Mouse (Mus musculus) embryonic facial prominence, embryonic 12.5 days (tissue): ENCODE results near the gene Bcas3. TPM values are rescaled to one million over a fixed set of nuclear protein-coding genes. Genes with fewer than 3 reads are reported as not detected.
A peak's percentile ranks its signal among the peaks of the same experiment; 100 is the strongest.

Experiments
- ATAC-seq: fragments of 200-750 bp; cut with Nextera tagmentation; 2 replicates; pipeline ENCODE4 v1.8.0; 2017; ENCODE audit not compliant: insufficient number of reproducible peaks, insufficient read depth, low FRiP score, low TSS enrichment
- H3K27ac ChIP-seq: fragments of 300-500 bp; sonication (generic); 2 replicates; pipeline ENCODE4 v1.5.1; 2016; ENCODE audit warnings: mild to moderate bottlenecking
- H3K27me3 ChIP-seq: fragments of 300-500 bp; sonication (generic); 2 replicates; pipeline ENCODE4 v1.6.1; 2016; ENCODE audit warnings: mild to moderate bottlenecking, moderate library complexity
- H3K36me3 ChIP-seq: fragments of 300-500 bp; sonication (generic); 2 replicates; pipeline ENCODE4 v1.6.1; 2016; ENCODE audit warnings: mild to moderate bottlenecking
- H3K4me1 ChIP-seq: fragments of 300-500 bp; sonication (generic); 2 replicates; pipeline ENCODE4 v1.6.1; 2016
- H3K4me2 ChIP-seq: fragments of 300-500 bp; sonication (generic); replicated peaks from 2 replicates; pipeline ENCODE4 v1.6.1; 2016; ENCODE audit warnings: mild to moderate bottlenecking, moderate library complexity
- H3K4me3 ChIP-seq: fragments of 300-500 bp; sonication (generic); 2 replicates; pipeline ENCODE4 v1.5.1; 2016; ENCODE audit warnings: mild to moderate bottlenecking
- H3K9ac ChIP-seq: fragments of 300-500 bp; sonication (generic); 2 replicates; pipeline ENCODE4 v1.6.1; 2016; ENCODE audit warnings: mild to moderate bottlenecking, moderate library complexity
- H3K9me3 ChIP-seq: fragments of 300-500 bp; sonication (generic); 2 replicates; pipeline ENCODE4 v1.6.1; 2016; ENCODE audit warnings: mild to moderate bottlenecking, moderate library complexity
- WGBS: fragments of 180-500 bp; shearing (Covaris S2); methylation state at CpG from one replicate; pipeline ENCODE4 v1.1.7; 2016; 5-methylcytosine and 5-hydroxymethylcytosine counted together
- polyA plus RNA-seq: library from polyadenylated mRNA; unstranded; fragments of >200 nt; fragmentation: Nextera tagmentation; extraction: Ambion mirVana; gene quantifications from 2 replicates; pipeline ENCODE4 v1.2.1, GENCODE M21; 2016

The Bcas3 gene
- polyA plus RNA-seq, 1 experiment from 2014 or later, result 28.7 TPM

- H3K27ac ChIP-seq, result peak overlapping the region; percentile 24; the same call in 1 of the 2 replicates
- H3K27me3 ChIP-seq, result no peaks in the 10 kb centered on the region
- H3K9me3 ChIP-seq, result no peaks in the 10 kb centered on the region
- WGBS, result 60% methylated on average over 12 of the region's 12 CpGs
- ATAC-seq, result 0 out of 2 replicates have a peak, but pooled peaks have one; percentile 30
- no peak overlapping the region for H3K9ac ChIP-seq
- peaks cover 15% of the 10 kb centered on the region for H3K4me1 ChIP-seq
- H3K4me3 ChIP-seq, result no peak overlapping the region
- no peak overlapping the region for H3K4me2 ChIP-seq
- no peaks in the 10 kb centered on the region for H3K36me3 ChIP-seq
Measured at GRCm38 (mm10) chr11:85792534-85793215, 439.7 kb downstream of the Bcas3 start.

- no peak for ATAC-seq
- no peak overlapping the region for H3K9ac ChIP-seq
- H3K4me1 ChIP-seq, result 0 out of 2 replicates have a peak, but pooled peaks cover 4% of the 10 kb centered on the region
- no peak overlapping the region for H3K4me2 ChIP-seq
- WGBS, result 86% methylated on average over 4 of the region's 4 CpGs
- no peaks in the 10 kb centered on the region for H3K9me3 ChIP-seq
- H3K4me3 ChIP-seq, result no peak overlapping the region
- no peaks in the 10 kb centered on the region for H3K36me3 ChIP-seq
- 0 out of 2 replicates have a peak, but pooled peaks cover 3% of the 10 kb centered on the region for H3K27me3 ChIP-seq
- H3K27ac ChIP-seq, result no peak overlapping the region
Measured at GRCm38 (mm10) chr11:85799456-85799855, 446.5 kb downstream of the Bcas3 start.

- H3K4me2 ChIP-seq, result no peak overlapping the region
- 0 out of 2 replicates have a peak, but pooled peaks cover 3% of the 10 kb centered on the region for H3K27me3 ChIP-seq
- H3K4me1 ChIP-seq, result 0 out of 2 replicates have a peak, but pooled peaks cover 4% of the 10 kb centered on the region
- no peak overlapping the region for H3K9ac ChIP-seq
- ATAC-seq, result no peak
- 62% methylated on average over 19 of the region's 19 CpGs for WGBS
- no peaks in the 10 kb centered on the region for H3K36me3 ChIP-seq
- H3K4me3 ChIP-seq, result no peak overlapping the region
- H3K9me3 ChIP-seq, result no peaks in the 10 kb centered on the region
- H3K27ac ChIP-seq, result no peak overlapping the region
Measured at GRCm38 (mm10) chr11:85799856-85800255, 446.9 kb downstream of the Bcas3 start.

GRCm38 (mm10) chr11:85800380-85800779, 447.4 kb downstream of the Bcas3 start:
- Histone ChIP-seq H3K27me3 (0 out of 2 replicates have a peak, but pooled peaks cover 3% of the 10 kb centered on the region), H3K4me1 (0 out of 2 replicates have a peak, but pooled peaks cover 4% of the 10 kb centered on the region), H3K9ac (no peak overlapping the region), H3K4me3 (no peak overlapping the region), H3K4me2 (no peak overlapping the region), H3K27ac (peak overlapping the region; percentile 23; the same call in 1 of the 2 replicates), H3K9me3 (no peaks in the 10 kb centered on the region), H3K36me3 (0 out of 2 replicates have a peak, but pooled peaks cover 4% of the 10 kb centered on the region)
- ATAC-seq, result no peak
- 62% methylated on average over 11 of the region's 11 CpGs for WGBS

- WGBS, result 83% methylated on average over 5 of the region's 5 CpGs
- Histone ChIP-seq H3K4me2 (no peak overlapping the region), H3K36me3 (0 out of 2 replicates have a peak, but pooled peaks cover 4% of the 10 kb centered on the region), H3K4me3 (no peak overlapping the region), H3K9me3 (no peaks in the 10 kb centered on the region), H3K27me3 (0 out of 2 replicates have a peak, but pooled peaks cover 2% of the 10 kb centered on the region), H3K27ac (no peak overlapping the region), H3K9ac (no peak overlapping the region), H3K4me1 (0 out of 2 replicates have a peak, but pooled peaks cover 4% of the 10 kb centered on the region)
- ATAC-seq, result no peak
Measured at GRCm38 (mm10) chr11:85804048-85804447, 451.1 kb downstream of the Bcas3 start.

GRCm38 (mm10) chr11:85805779-85806178, 452.8 kb downstream of the Bcas3 start:
- H3K4me1 ChIP-seq, result no peaks in the 10 kb centered on the region
- H3K27ac ChIP-seq, result no peak overlapping the region
- 0 out of 2 replicates have a peak, but pooled peaks cover 4% of the 10 kb centered on the region for H3K36me3 ChIP-seq

GRCm38 (mm10) chr11:85807353-85807752, 454.4 kb downstream of the Bcas3 start:
- Histone ChIP-seq H3K4me1 (no peaks in the 10 kb centered on the region), H3K9ac (no peak overlapping the region), H3K4me3 (no peak overlapping the region), H3K36me3 (0 out of 2 replicates have a peak, but pooled peaks cover 4% of the 10 kb centered on the region), H3K9me3 (no peaks in the 10 kb centered on the region), H3K27ac (no peak overlapping the region), H3K27me3 (peaks cover 7% of the 10 kb centered on the region; the same call in 1 of the 2 replicates), H3K4me2 (no peak overlapping the region)
- WGBS, result 79% methylated on average over 11 of the region's 11 CpGs
- no peak for ATAC-seq

More at GRCm38 (mm10) chr11:85805779-85806178, 452.8 kb downstream of the Bcas3 start:
- Histone ChIP-seq H3K9me3 (no peaks in the 10 kb centered on the region), H3K4me2 (no peak overlapping the region), H3K9ac (no peak overlapping the region), H3K27me3 (peaks cover 2% of the 10 kb centered on the region; the same call in 1 of the 2 replicates), H3K4me3 (no peak overlapping the region)
- 92% methylated on average over 1 of the region's 1 CpGs for WGBS
- no peak for ATAC-seq

- H3K4me1 ChIP-seq, result peaks cover 23% of the 10 kb centered on the region
- H3K9ac ChIP-seq, result no peak overlapping the region
- peaks cover 7% of the 10 kb centered on the region; the same call in 1 of the 2 replicates for H3K27me3 ChIP-seq
- H3K27ac ChIP-seq, result no peak overlapping the region
- no peak overlapping the region for H3K4me2 ChIP-seq
- no peak overlapping the region for H3K4me3 ChIP-seq
- no peaks in the 10 kb centered on the region for H3K36me3 ChIP-seq
- H3K9me3 ChIP-seq, result no peaks in the 10 kb centered on the region
- ATAC-seq, result no peak
- 61% methylated on average over 4 of the region's 4 CpGs for WGBS
Measured at GRCm38 (mm10) chr11:85811229-85811628, 458.3 kb downstream of the Bcas3 start.

- no peak overlapping the region for H3K4me2 ChIP-seq
- H3K9ac ChIP-seq, result no peak overlapping the region
- ATAC-seq, result no peak
- 90% methylated on average over 5 of the region's 5 CpGs for WGBS
- peaks cover 28% of the 10 kb centered on the region for H3K4me1 ChIP-seq
- peaks cover 7% of the 10 kb centered on the region; the same call in 1 of the 2 replicates for H3K27me3 ChIP-seq
- no peak overlapping the region for H3K27ac ChIP-seq
- H3K4me3 ChIP-seq, result no peak overlapping the region
- H3K36me3 ChIP-seq, result no peaks in the 10 kb centered on the region
- no peaks in the 10 kb centered on the region for H3K9me3 ChIP-seq
Measured at GRCm38 (mm10) chr11:85811676-85812075, 458.7 kb downstream of the Bcas3 start.

GRCm38 (mm10) chr11:85812201-85812966, 459.4 kb downstream of the Bcas3 start:
- ATAC-seq, result no peak
- Histone ChIP-seq H3K4me2 (no peak overlapping the region), H3K9ac (no peak overlapping the region), H3K9me3 (no peaks in the 10 kb centered on the region), H3K27me3 (peaks cover 9% of the 10 kb centered on the region; the same call in 1 of the 2 replicates), H3K4me3 (no peak overlapping the region), H3K27ac (no peak overlapping the region), H3K36me3 (no peaks in the 10 kb centered on the region), H3K4me1 (peaks cover 31% of the 10 kb centered on the region)
- 88% methylated on average over 12 of the region's 12 CpGs for WGBS

- Histone ChIP-seq H3K4me3 (no peak overlapping the region), H3K27me3 (peaks cover 13% of the 10 kb centered on the region), H3K9ac (no peak overlapping the region), H3K4me2 (no peak overlapping the region), H3K27ac (no peak overlapping the region), H3K9me3 (no peaks in the 10 kb centered on the region), H3K4me1 (peaks cover 37% of the 10 kb centered on the region), H3K36me3 (no peaks in the 10 kb centered on the region)
- WGBS, result 29% methylated on average over 4 of the region's 4 CpGs
- no peak for ATAC-seq
Measured at GRCm38 (mm10) chr11:85814678-85815077, 461.7 kb downstream of the Bcas3 start.
